ENCODE assay signal across 9 mouse cellular contexts in genomic region chr3:152761116-152761515, GRCm38 (mm10). TPM values are rescaled to one million over a fixed set of nuclear protein-coding genes. Genes with fewer than 3 reads are reported as not detected.
DNase-seq lines count a peak whose midpoint lies in the region; ATAC-seq and TF ChIP-seq lines count a peak whose summit lies in the region.
"Had no signal": no experiment of that assay in that cellular context is flagged by ENCODE, and none has a peak within 500 bp of the region (broad histone marks: within the 10 kb centered on the region; RNA-seq: fewer than 3 reads in every experiment).

No protein-coding gene starts in this region.

- ATAC-seq in monocyte, adult 5-6 weeks (replicated peaks; ENCODE audit: insufficient number of reproducible peaks, low FRiP score, low TSS enrichment, poor library complexity, severe bottlenecking), result no peak

- no peak overlapping the region for H3K27ac ChIP-seq in gastrocnemius, adult 2 months
- H3K27ac ChIP-seq: limb, embryonic 12.5 days had no signal

- TF ChIP-seq CTCF in gastrocnemius, adult 2 months (IDR thresholded peaks at IDR 0.05), result peak; percentile 80

- no peak for DNase-seq in gastrocnemius, adult 2 months
- DNase-seq in gastrocnemius, postnatal 25 days, result no peak
- DNase-seq in spleen, postnatal 10 days (ENCODE audit: low spot score in 2 of 2), result peak; percentile 28 to 64
- DNase-seq in spleen, adult 12 weeks (ENCODE audit: low spot score), result no peak
- peak; percentile 58 for DNase-seq in embryo, embryonic 10 days (ENCODE audit: low spot score)
- DNase-seq in layer of hippocampus, adult 9-11 months, result peak; percentile 39
- DNase-seq in naive thymus-derived CD4-positive, alpha-beta T cell, adult 2 months (ENCODE audit: low read depth), result peak; percentile 70

- H3K4me3 ChIP-seq in gastrocnemius, adult 2 months, result no peak overlapping the region
- H3K4me3 ChIP-seq: limb, embryonic 12.5 days had no signal

- intact Hi-C loops in gastrocnemius, adult 2 months (cut with DNase I), result no loop called here

RNA-seq across cellular contexts. Expression of gene Pigk, which starts 47.2 kb away (rescaled TPM):
- total RNA-seq in gastrocnemius, adult 2 months (2021), result 10 to 100 TPM; 16.6 to 23.0 TPM
- 10 to 100 TPM; 19.2 to 20.2 TPM for total RNA-seq in gastrocnemius, postnatal 25 days (2021)
- 31.1 to 45.1 TPM (median 39.8 TPM) in 3 replicates for total RNA-seq in monocyte, adult 5-6 weeks (2017)

Comparison
In these comparisons a context has a peak if more than half of its experiments do, and no peak if none do; other contexts are left out.
1. DNase-seq: peak in spleen, postnatal 10 days (2 of 2), embryo, embryonic 10 days (single experiment), layer of hippocampus, adult 9-11 months (single experiment) and naive thymus-derived CD4-positive, alpha-beta T cell, adult 2 months (single experiment); none in gastrocnemius, adult 2 months (single experiment), gastrocnemius, postnatal 25 days (single experiment) and spleen, adult 12 weeks (single experiment).